20 mouse cellular contexts compared by ENCODE assay signal in the genomic region with DNA sequence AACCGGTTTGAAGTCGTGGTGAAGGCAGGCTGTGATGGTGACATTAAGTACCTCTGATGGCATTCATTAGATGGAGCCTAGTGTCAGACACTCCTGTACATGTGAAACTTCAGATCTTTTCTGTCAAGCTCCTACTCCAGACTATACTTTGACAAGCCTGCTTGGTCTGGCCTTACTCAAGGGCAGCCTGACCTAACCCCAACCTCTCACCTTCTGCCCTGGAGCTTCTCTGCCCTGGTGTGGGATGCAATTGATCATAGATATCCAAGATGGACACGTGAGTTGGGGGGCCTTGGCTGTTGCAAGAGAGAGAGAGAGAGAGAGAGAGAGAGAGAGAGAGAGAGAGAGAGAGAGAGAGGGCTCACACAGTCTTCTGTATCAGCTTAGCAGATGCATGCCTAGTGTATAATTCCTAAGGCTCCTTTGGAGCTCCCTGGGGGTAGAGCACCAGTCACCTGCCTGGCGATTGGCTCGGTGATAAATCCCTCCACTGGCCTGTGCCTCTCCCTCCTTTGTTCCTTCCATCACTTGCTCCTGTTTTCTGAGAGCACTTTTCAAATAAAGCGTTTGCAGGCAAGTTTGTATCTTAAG.
A peak's percentile ranks its signal among the peaks of the same experiment; 100 is the strongest.
DNase-seq lines count a peak whose midpoint lies in the region; ATAC-seq lines count a peak whose summit lies in the region.
"Had no signal": no experiment of that assay in that cellular context is flagged by ENCODE, and none has a peak within 500 bp of the region (broad histone marks: within the 10 kb centered on the region; RNA-seq: fewer than 3 reads in every experiment).

No protein-coding gene starts in this region.

- no peak overlapping the region for H3K4me2 ChIP-seq in hindbrain, embryonic 12.5 days (replicated peaks)
- H3K4me2 ChIP-seq in intestine, embryonic 16.5 days (ENCODE audit: low read depth, low read length): no peak overlapping the region
- no peak overlapping the region for H3K4me2 ChIP-seq in stomach, embryonic 15.5 days
- H3K4me2 ChIP-seq: forebrain, embryonic 13.5 days; heart, embryonic 13.5 days; hindbrain, embryonic 13.5 days had no signal

- H3K9ac ChIP-seq in hindbrain, embryonic 12.5 days: no peak overlapping the region
- H3K9ac ChIP-seq in intestine, embryonic 16.5 days (ENCODE audit: low read depth, low read length): no peak overlapping the region
- no peak overlapping the region for H3K9ac ChIP-seq in stomach, embryonic 15.5 days
- H3K9ac ChIP-seq: forebrain, embryonic 13.5 days; forebrain, postnatal 0 days; heart, embryonic 13.5 days; hindbrain, embryonic 13.5 days had no signal

- H3K27ac ChIP-seq in hindbrain, embryonic 10.5 days: 0 out of 2 replicates have a peak overlapping the region, but pooled peaks have one; percentile 12
- H3K27ac ChIP-seq in hindbrain, embryonic 12.5 days: no peak overlapping the region
- H3K27ac ChIP-seq in intestine, embryonic 16.5 days (ENCODE audit: low read length): peak overlapping the region; percentile 38
- peak overlapping the region; percentile 61 for H3K27ac ChIP-seq in stomach, embryonic 15.5 days
- H3K27ac ChIP-seq: forebrain, embryonic 13.5 days; heart, adult 2 months; heart, embryonic 13.5 days; hindbrain, embryonic 13.5 days; hindbrain, postnatal 0 days had no signal

- H3K4me1 ChIP-seq in hindbrain, embryonic 10.5 days (replicated peaks): peaks cover 49% of the 10 kb centered on the region
- H3K4me1 ChIP-seq in hindbrain, embryonic 12.5 days: peaks cover 26% of the 10 kb centered on the region
- peaks cover 14% of the 10 kb centered on the region; the same call in 1 of the 2 replicates for H3K4me1 ChIP-seq in intestine, embryonic 16.5 days (ENCODE audit: control insufficient read depth, insufficient read depth, low read length)
- H3K4me1 ChIP-seq in stomach, embryonic 15.5 days: peaks cover 19% of the 10 kb centered on the region
- H3K4me1 ChIP-seq: forebrain, embryonic 13.5 days had no signal

- H3K36me3 ChIP-seq in hindbrain, embryonic 10.5 days: no peaks in the 10 kb centered on the region
- H3K36me3 ChIP-seq in hindbrain, embryonic 12.5 days: no peaks in the 10 kb centered on the region
- no peaks in the 10 kb centered on the region for H3K36me3 ChIP-seq in intestine, embryonic 16.5 days (ENCODE audit: control insufficient read depth, insufficient read depth, low read length)
- no peaks in the 10 kb centered on the region for H3K36me3 ChIP-seq in stomach, embryonic 15.5 days
- H3K36me3 ChIP-seq: heart, embryonic 13.5 days; hindbrain, embryonic 13.5 days had no signal

- no peak overlapping the region for H3K4me3 ChIP-seq in hindbrain, embryonic 10.5 days
- no peak overlapping the region for H3K4me3 ChIP-seq in hindbrain, embryonic 12.5 days
- H3K4me3 ChIP-seq in intestine, embryonic 16.5 days (ENCODE audit: low read length): no peak overlapping the region
- H3K4me3 ChIP-seq in stomach, embryonic 15.5 days (replicated peaks): no peak overlapping the region
- H3K4me3 ChIP-seq: forebrain, embryonic 13.5 days; heart, adult 2 months; heart, embryonic 13.5 days; hindbrain, embryonic 13.5 days had no signal

- DNase-seq in hindbrain, embryonic 10.5 days (ENCODE audit: low spot score): no peak
- no peak for DNase-seq in testis, postnatal 10 days (ENCODE audit: low spot score)
- no peak for DNase-seq in thymus, postnatal 25 days
- DNase-seq in heart, adult 8-10 months (ENCODE audit: low spot score): no peak
- DNase-seq: adrenal gland, adult 2 months; adrenal gland, postnatal 25 days; cerebellum, adult 18-20 months; cerebellum, adult 9-11 months; cerebellum, postnatal 36 days; forebrain, postnatal 0 days; heart, adult 2 months; heart, postnatal 36 days; kidney, adult 11 months had no signal

- no peak for ATAC-seq in hindbrain, embryonic 12.5 days (ENCODE audit: low FRiP score)
- ATAC-seq in intestine, embryonic 16.5 days: no peak
- ATAC-seq in stomach, embryonic 15.5 days (ENCODE audit: insufficient read depth, low FRiP score, low read depth): 0 out of 2 replicates have a peak, but pooled peaks have one; percentile 35
- ATAC-seq: forebrain, embryonic 13.5 days; forebrain, postnatal 0 days; hindbrain, postnatal 0 days had no signal

- peaks cover 19% of the 10 kb centered on the region for H3K27me3 ChIP-seq in hindbrain, embryonic 10.5 days (ENCODE audit: insufficient read depth, poor library complexity, severe bottlenecking)
- peaks cover 4% of the 10 kb centered on the region; the same call in 1 of the 2 replicates for H3K27me3 ChIP-seq in hindbrain, embryonic 12.5 days
- H3K27me3 ChIP-seq in intestine, embryonic 16.5 days (replicated peaks; ENCODE audit: control insufficient read depth, insufficient read depth, low read length): no peaks in the 10 kb centered on the region
- no peaks in the 10 kb centered on the region for H3K27me3 ChIP-seq in stomach, embryonic 15.5 days (replicated peaks)
- H3K27me3 ChIP-seq: heart, embryonic 13.5 days; hindbrain, embryonic 13.5 days had no signal

- WGBS in hindbrain, embryonic 10.5 days: 30% methylated on average over 6 of the region's 6 CpGs
- WGBS in hindbrain, embryonic 12.5 days: 37% methylated on average over 6 of the region's 6 CpGs
- WGBS in intestine, embryonic 16.5 days: 27% methylated on average over 6 of the region's 6 CpGs
- 26% methylated on average over 6 of the region's 6 CpGs for WGBS in stomach, embryonic 15.5 days

- no peaks in the 10 kb centered on the region for H3K9me3 ChIP-seq in hindbrain, embryonic 10.5 days
- H3K9me3 ChIP-seq in hindbrain, embryonic 12.5 days (replicated peaks): no peaks in the 10 kb centered on the region
- H3K9me3 ChIP-seq in intestine, embryonic 16.5 days (ENCODE audit: control insufficient read depth, low read length): no peaks in the 10 kb centered on the region
- no peaks in the 10 kb centered on the region for H3K9me3 ChIP-seq in stomach, embryonic 15.5 days
- H3K9me3 ChIP-seq: forebrain, embryonic 13.5 days; heart, embryonic 13.5 days; hindbrain, embryonic 13.5 days had no signal
